Mouse (Mus musculus) erythroblast, embryonic 14.5 days (primary cell): ENCODE results near the gene Cfap65.

ENCODE experiments used
- GATA1 ChIP-seq: IDR thresholded peaks from 2 replicates; pipeline ENCODE4 v1.6.1; 2012; ENCODE audit warnings: low read length, inconsistent platforms, mixed read lengths
- TAL1 ChIP-seq: IDR thresholded peaks from 3 replicates; pipeline ENCODE4 v1.6.1; 2012; ENCODE audit warnings: low read length, inconsistent platforms, mixed read lengths

GRCm38 (mm10) chr1:74880785-74881360 is 54.5 kb downstream of the Cfap65 start:
- TF ChIP-seq TAL1 (no peak), GATA1 (no peak)
